Mouse (Mus musculus) liver, embryonic 14.5 days (tissue): Measurements from ENCODE around the gene Nipal3. TPM values are rescaled to one million over a fixed set of nuclear protein-coding genes. Genes with fewer than 3 reads are reported as not detected.

Experiments
- ATAC-seq: fragments of 200-750 bp; cut with Nextera tagmentation; 2 replicates; pipeline ENCODE4 v1.8.0; 2017; ENCODE audit warnings: moderate number of reproducible peaks, mild to moderate bottlenecking, moderate library complexity; ENCODE audit not compliant: insufficient read depth
- DNase-seq, 3 experiments: peaks; one replicate each; pipeline ENCODE4 v3.0.0-alpha.2; 2012 to 2013; ENCODE audit warnings: low read depth in 3 of 3, low spot score in 3 of 3
- H3K27ac ChIP-seq: fragments of 300-500 bp; sonication (generic); 2 replicates; pipeline ENCODE4 v1.5.1; 2014; ENCODE audit warnings: moderate library complexity, mild to moderate bottlenecking, control low read depth, inconsistent platforms
- H3K27me3 ChIP-seq: fragments of 300-500 bp; sonication (generic); 2 replicates; pipeline ENCODE4 v1.6.1; 2014; ENCODE audit warnings: mild to moderate bottlenecking, low read length, moderate library complexity; ENCODE audit not compliant: control insufficient read depth, insufficient read depth
- H3K36me3 ChIP-seq: fragments of 300-500 bp; sonication (generic); replicated peaks from 2 replicates; pipeline ENCODE4 v1.6.1; 2014; ENCODE audit warnings: low read depth; ENCODE audit not compliant: control insufficient read depth, insufficient read depth
- H3K4me1 ChIP-seq, 2 experiments: fragments of 200-500 bp in 1 of 2; fragments of 300-500 bp in 1 of 2; sonication (generic) in 1 of 2; replicated peaks; 2 replicates each; pipeline ENCODE4 v1.6.1; 2012 to 2014; ENCODE audit warnings: antibody characterized with exemption in 1 of 2, inconsistent platforms in 1 of 2, low read length in 1 of 2; ENCODE audit not compliant: control insufficient read depth in 2 of 2, insufficient read depth in 2 of 2
- H3K4me2 ChIP-seq: fragments of 300-500 bp; sonication (generic); 2 replicates; pipeline ENCODE4 v1.6.1; 2014; ENCODE audit warnings: low read depth, mild to moderate bottlenecking, control low read depth, moderate library complexity
- H3K4me3 ChIP-seq, 2 experiments: fragments of 200-500 bp in 1 of 2; fragments of 300-500 bp in 1 of 2; sonication (generic) in 1 of 2; 2 replicates each; pipeline ENCODE4 v1.5.1; 2012 to 2014; ENCODE audit warnings: low read depth in 2 of 2, low read length in 2 of 2, mild to moderate bottlenecking in 2 of 2, control low read depth in 1 of 2, inconsistent platforms in 1 of 2, moderate library complexity in 1 of 2; ENCODE audit not compliant: insufficient read depth in 1 of 2
- H3K9ac ChIP-seq: fragments of 300-500 bp; sonication (generic); replicated peaks from 2 replicates; pipeline ENCODE4 v1.6.1; 2014; ENCODE audit warnings: mild to moderate bottlenecking, control low read depth, moderate library complexity
- H3K9me3 ChIP-seq: fragments of 300-500 bp; sonication (generic); 2 replicates; pipeline ENCODE4 v1.6.1; 2016; ENCODE audit warnings: low read length, mixed read lengths; ENCODE audit not compliant: control insufficient read depth
- CTCF ChIP-seq: IDR thresholded peaks from 2 replicates; pipeline ENCODE4 v1.5.1; 2016; ENCODE audit warnings: antibody characterized with exemption, low read depth, control low read depth
- EP300 ChIP-seq: IDR thresholded peaks from 2 replicates; pipeline ENCODE4 v1.6.1; 2016; ENCODE audit warnings: antibody characterized with exemption, low read depth
- WGBS: fragments of 180-500 bp; shearing (Covaris S2); extraction: QIAGEN DNeasy Blood & Tissue Kit; methylation state at CpG from one replicate; pipeline ENCODE4 v1.1.7; 2014; ENCODE audit not compliant: insufficient replicate concordance; 5-methylcytosine and 5-hydroxymethylcytosine counted together
- polyA plus RNA-seq, 2 experiments: library from polyadenylated mRNA; depleted of rRNA in 1 of 2; stranded (reverse) in 1 of 2; unstranded in 1 of 2; fragments of >200 nt; fragmentation: Nextera tagmentation in 1 of 2; extraction: Ambion mirVana in 1 of 2; gene quantifications; 2 replicates each; pipeline versions ENCODE4 v1.2.1 to v1.2.3; 2012 to 2014

Nipal3 gene
- polyA plus RNA-seq, 2 experiments = 2.5 to 2.9 TPM

DNA sequence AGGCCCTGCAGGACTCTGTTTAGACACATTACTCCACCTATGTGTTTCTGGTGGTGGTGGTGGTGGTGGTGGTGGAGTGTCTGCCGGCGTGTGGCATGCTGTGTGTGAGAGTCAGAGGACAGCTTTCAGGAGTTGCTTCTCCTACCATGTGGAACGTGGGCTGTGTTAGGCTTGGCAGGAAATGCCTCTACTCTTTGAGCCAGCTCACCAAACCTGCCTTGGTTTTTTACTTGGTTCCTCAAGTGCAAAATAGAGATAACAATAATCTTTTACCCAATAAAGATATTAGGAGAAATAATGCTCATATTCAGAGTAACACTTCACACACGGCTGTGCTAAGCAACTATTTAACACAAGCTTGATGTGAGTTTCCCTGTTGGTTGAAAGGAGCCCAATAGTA, 65.5 kb downstream of the Nipal3 start:
- H3K4me2 ChIP-seq = no peak overlapping the region
- no peak overlapping the region for H3K4me3 ChIP-seq
- DNase-seq (no peak), ATAC-seq (no peak)
- no peaks in the 10 kb centered on the region for H3K9me3 ChIP-seq
- no peak for TF ChIP-seq CTCF
- no peak for TF ChIP-seq EP300
- no peaks in the 10 kb centered on the region for H3K36me3 ChIP-seq
- H3K9ac ChIP-seq = no peak overlapping the region; the same call in 1 of the 2 replicates
- WGBS = 39% methylated on average over 4 of the region's 4 CpGs
- H3K27ac ChIP-seq = no peak overlapping the region
- peaks cover 2 to 7% of the 10 kb centered on the region in 2 experiments for H3K4me1 ChIP-seq
- no peaks in the 10 kb centered on the region for H3K27me3 ChIP-seq

DNA sequence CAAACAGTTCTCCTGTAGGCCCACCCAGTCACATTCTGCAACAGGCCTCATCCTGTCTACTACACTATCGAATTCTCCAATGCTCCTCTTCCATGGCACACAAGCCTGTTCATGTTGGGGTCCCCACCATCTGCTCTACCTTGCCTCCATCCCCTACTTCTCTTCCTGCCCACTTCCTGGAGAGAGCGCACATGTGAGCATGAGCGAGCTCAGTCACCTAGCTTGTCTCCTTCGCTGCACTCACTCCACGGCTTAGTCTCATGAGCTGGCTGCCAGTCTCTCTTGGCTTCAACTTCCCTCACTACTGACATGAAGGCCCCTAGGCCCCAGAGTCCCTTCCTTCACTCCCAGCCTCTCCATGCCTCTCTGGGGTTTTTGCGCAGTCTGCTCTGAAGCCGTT, 68.3 kb downstream of the Nipal3 start:
- H3K4me2 ChIP-seq = no peak overlapping the region
- no peaks in the 10 kb centered on the region for H3K9me3 ChIP-seq
- no peaks in the 10 kb centered on the region for H3K27me3 ChIP-seq
- H3K4me3 ChIP-seq = no peak overlapping the region
- TF ChIP-seq EP300 = no peak
- TF ChIP-seq CTCF = no peak
- no peaks in the 10 kb centered on the region for H3K36me3 ChIP-seq
- no peak overlapping the region for H3K27ac ChIP-seq
- no peak for ATAC-seq
- peaks cover 0 to 3% of the 10 kb centered on the region in 2 experiments; a peak in 1 of 4 replicates for H3K4me1 ChIP-seq
- 81% methylated on average over 7 of the region's 7 CpGs for WGBS
- DNase-seq = no peak
- no peak overlapping the region for H3K9ac ChIP-seq

DNA sequence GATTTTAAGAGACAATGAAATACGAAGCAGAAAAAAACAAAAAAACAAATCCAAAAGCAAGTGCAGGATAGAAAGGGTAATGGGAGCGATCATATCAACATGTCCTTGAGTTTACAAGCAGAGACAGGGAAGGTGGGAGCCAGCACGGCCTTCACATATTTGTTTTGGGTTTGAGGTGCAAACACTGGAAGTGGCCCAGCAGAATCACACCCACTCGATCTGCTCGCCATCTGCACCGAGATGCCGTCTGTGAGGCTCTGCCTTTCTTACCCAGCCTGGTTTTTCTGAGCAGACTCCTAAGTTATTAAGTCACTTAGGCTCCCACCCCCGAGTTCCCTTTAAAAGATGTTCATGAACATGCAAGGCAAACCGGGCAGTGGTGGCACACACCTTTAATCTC, 69.2 kb downstream of the Nipal3 start:
- no peaks in the 10 kb centered on the region for H3K27me3 ChIP-seq
- H3K4me1 ChIP-seq = peaks cover 0 to 3% of the 10 kb centered on the region in 2 experiments; a peak in 1 of 4 replicates
- no peak for ATAC-seq
- WGBS = 68% methylated on average over 9 of the region's 9 CpGs
- no peak overlapping the region for H3K4me2 ChIP-seq
- no peaks in the 10 kb centered on the region for H3K36me3 ChIP-seq
- H3K27ac ChIP-seq = no peak overlapping the region
- no peak overlapping the region for H3K4me3 ChIP-seq
- no peaks in the 10 kb centered on the region for H3K9me3 ChIP-seq
- no peak for DNase-seq
- TF ChIP-seq CTCF = no peak
- TF ChIP-seq EP300 = no peak
- H3K9ac ChIP-seq = no peak overlapping the region

DNA sequence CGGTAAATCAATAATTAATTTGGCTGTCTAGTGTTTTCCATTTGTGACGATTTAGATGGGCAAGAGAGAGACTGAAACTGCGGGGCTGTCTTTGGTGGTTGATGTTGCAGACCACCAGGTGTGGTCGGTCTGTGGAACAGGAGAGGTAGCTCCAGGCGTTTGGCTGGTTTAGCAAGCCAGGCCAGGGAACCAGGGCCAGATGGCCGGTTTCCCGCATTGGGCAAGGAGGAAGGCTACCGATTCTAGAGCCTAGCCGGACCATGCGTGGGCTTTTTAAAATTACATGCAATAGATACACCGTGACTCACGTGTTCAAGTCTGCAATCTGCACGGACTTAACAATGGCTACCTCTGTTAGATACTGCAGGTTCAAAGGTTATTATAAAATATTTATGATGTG, 73.9 kb downstream of the Nipal3 start:
- no peak overlapping the region for H3K9ac ChIP-seq
- H3K4me3 ChIP-seq = no peak overlapping the region
- H3K4me1 ChIP-seq = no peaks in the 10 kb centered on the region
- no peaks in the 10 kb centered on the region for H3K36me3 ChIP-seq
- H3K4me2 ChIP-seq = no peak overlapping the region
- 89% methylated on average over 13 of the region's 13 CpGs for WGBS
- no peaks in the 10 kb centered on the region for H3K9me3 ChIP-seq
- TF ChIP-seq CTCF = no peak
- no peak for TF ChIP-seq EP300
- DNase-seq (no peak), ATAC-seq (no peak)
- no peaks in the 10 kb centered on the region for H3K27me3 ChIP-seq
- H3K27ac ChIP-seq = no peak overlapping the region

DNA sequence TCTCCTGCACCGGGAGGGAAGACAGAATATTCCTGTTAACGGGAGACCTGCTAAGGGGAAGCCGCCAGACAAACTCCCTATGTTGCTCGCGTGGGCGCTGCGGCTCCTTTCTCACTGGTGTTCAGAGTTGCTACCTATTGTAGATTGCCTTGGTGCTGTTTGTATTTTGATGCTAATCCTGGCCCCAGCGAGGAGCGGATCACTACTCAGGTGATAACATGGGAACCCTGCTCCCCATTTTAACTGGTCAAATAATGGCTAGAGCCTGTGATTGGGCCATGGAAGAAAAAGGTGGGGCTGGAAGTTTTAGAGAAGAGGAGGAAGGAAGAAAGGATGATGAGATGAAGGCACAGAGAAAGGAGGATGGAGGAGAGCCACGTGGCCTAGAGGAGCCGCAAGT, 74.4 kb downstream of the Nipal3 start:
- no peak overlapping the region for H3K4me3 ChIP-seq
- H3K4me2 ChIP-seq = no peak overlapping the region
- no peaks in the 10 kb centered on the region for H3K36me3 ChIP-seq
- H3K27ac ChIP-seq = no peak overlapping the region
- DNase-seq (no peak), ATAC-seq (no peak)
- H3K9ac ChIP-seq = no peak overlapping the region
- no peaks in the 10 kb centered on the region for H3K9me3 ChIP-seq
- peaks cover 0 to 3% of the 10 kb centered on the region in 2 experiments; a peak in 1 of 4 replicates for H3K4me1 ChIP-seq
- TF ChIP-seq EP300 (no peak), CTCF (no peak)
- WGBS = 79% methylated on average over 11 of the region's 11 CpGs
- H3K27me3 ChIP-seq = no peaks in the 10 kb centered on the region
